Mouse (Mus musculus): Measurements from ENCODE around the gene Ankrd54. TPM values are rescaled to one million over a fixed set of nuclear protein-coding genes. Genes with fewer than 3 reads are reported as not detected.
A peak's percentile ranks its signal among the peaks of the same experiment; 100 is the strongest.

Ankrd54 gene
- polyA plus RNA-seq, 1 experiment, result 45.6 TPM

- H3K36me3 ChIP-seq (ENCODE audit: control insufficient read depth, insufficient read depth), result peaks cover 58% of the 10 kb centered on the region
- no peak overlapping the region for H3K4me3 ChIP-seq (ENCODE audit: insufficient read depth, poor library complexity, severe bottlenecking)
- H3ac ChIP-seq (ENCODE audit: control insufficient read depth, insufficient read length, low read depth), result no peak overlapping the region
- peaks cover 18% of the 10 kb centered on the region for H3K79me2 ChIP-seq (ENCODE audit: control insufficient read depth, insufficient read depth)
- H3K27me3 ChIP-seq (ENCODE audit: control insufficient read depth, insufficient read depth, insufficient read length), result no peaks in the 10 kb centered on the region
- TF ChIP-seq USF1 (IDR thresholded peaks at IDR 0.05; ENCODE audit: low read depth), result no peak
- TF ChIP-seq MYOG (IDR thresholded peaks at IDR 0.05; ENCODE audit: control insufficient read depth, extremely low read depth, insufficient read length), result no peak
- TF ChIP-seq FOSL1 (IDR thresholded peaks at IDR 0.05; ENCODE audit: insufficient read depth, low read length, poor library complexity, severe bottlenecking), result no peak
- TF ChIP-seq MYOD1 (IDR thresholded peaks at IDR 0.05; ENCODE audit: control insufficient read depth, insufficient read length, low read depth), result no peak
- TF ChIP-seq CEBPB (IDR thresholded peaks at IDR 0.05; ENCODE audit: low read depth), result no peak
- no peak for TF ChIP-seq MAX (IDR thresholded peaks at IDR 0.05)
- TF ChIP-seq CTCF (IDR thresholded peaks at IDR 0.05; ENCODE audit: control insufficient read depth, insufficient read depth, insufficient read length), result no peak
- no peaks in the 10 kb centered on the region for H3K79me3 ChIP-seq (ENCODE audit: low read depth)
These were observed 32.8 kb upstream of the Ankrd54 start for GRCm38 (mm10) chr15:79095483-79095882.

- peaks cover 80% of the 10 kb centered on the region for H3K36me3 ChIP-seq (ENCODE audit: control insufficient read depth, insufficient read depth)
These were observed 30.6 kb upstream of the Ankrd54 start for GRCm38 (mm10) chr15:79093083-79093839.

GRCm38 (mm10) chr15:79092284-79092683 lies 29.6 kb upstream of the Ankrd54 start:
- Histone ChIP-seq H3K79me2 (ENCODE audit: control insufficient read depth, insufficient read depth) (peaks cover 44% of the 10 kb centered on the region), H3K79me3 (ENCODE audit: low read depth) (peaks cover 11% of the 10 kb centered on the region), H3K4me3 (ENCODE audit: insufficient read depth, poor library complexity, severe bottlenecking) (no peak overlapping the region), H3K36me3 (ENCODE audit: control insufficient read depth, insufficient read depth) (peaks cover 89% of the 10 kb centered on the region), H3ac (ENCODE audit: control insufficient read depth, insufficient read length, low read depth) (no peak overlapping the region), H3K27me3 (ENCODE audit: control insufficient read depth, insufficient read depth, insufficient read length) (no peaks in the 10 kb centered on the region)
- TF ChIP-seq MYOD1 (IDR thresholded peaks at IDR 0.05; ENCODE audit: control insufficient read depth, insufficient read length, low read depth) (no peak), USF1 (IDR thresholded peaks at IDR 0.05; ENCODE audit: low read depth) (no peak), MAX (IDR thresholded peaks at IDR 0.05) (no peak), FOSL1 (IDR thresholded peaks at IDR 0.05; ENCODE audit: insufficient read depth, low read length, poor library complexity, severe bottlenecking) (no peak), CTCF (IDR thresholded peaks at IDR 0.05; ENCODE audit: control insufficient read depth, insufficient read depth, insufficient read length) (no peak), CEBPB (IDR thresholded peaks at IDR 0.05; ENCODE audit: low read depth) (no peak), MYOG (IDR thresholded peaks at IDR 0.05; ENCODE audit: control insufficient read depth, extremely low read depth, insufficient read length) (no peak)

More at GRCm38 (mm10) chr15:79093083-79093839, 30.6 kb upstream of the Ankrd54 start:
- H3K79me3 ChIP-seq (ENCODE audit: low read depth), result peaks cover 8% of the 10 kb centered on the region
- no peaks in the 10 kb centered on the region for H3K27me3 ChIP-seq (ENCODE audit: control insufficient read depth, insufficient read depth, insufficient read length)
- H3K4me3 ChIP-seq (ENCODE audit: insufficient read depth, poor library complexity, severe bottlenecking), result no peak overlapping the region
- TF ChIP-seq CTCF (IDR thresholded peaks at IDR 0.05; ENCODE audit: control insufficient read depth, insufficient read depth, insufficient read length) (peak; percentile 57), MAX (IDR thresholded peaks at IDR 0.05) (no peak)
- H3K79me2 ChIP-seq (ENCODE audit: control insufficient read depth, insufficient read depth), result peaks cover 39% of the 10 kb centered on the region
- no peak overlapping the region for H3ac ChIP-seq (ENCODE audit: control insufficient read depth, insufficient read length, low read depth)

- TF ChIP-seq USF1 (IDR thresholded peaks at IDR 0.05; ENCODE audit: low read depth) (no peak), FOSL1 (IDR thresholded peaks at IDR 0.05; ENCODE audit: insufficient read depth, low read length, poor library complexity, severe bottlenecking) (no peak), CTCF (IDR thresholded peaks at IDR 0.05; ENCODE audit: control insufficient read depth, insufficient read depth, insufficient read length) (no peak), CEBPB (IDR thresholded peaks at IDR 0.05; ENCODE audit: low read depth) (no peak), MAX (IDR thresholded peaks at IDR 0.05) (no peak), MYOG (IDR thresholded peaks at IDR 0.05; ENCODE audit: control insufficient read depth, extremely low read depth, insufficient read length) (no peak), MYOD1 (IDR thresholded peaks at IDR 0.05; ENCODE audit: control insufficient read depth, insufficient read length, low read depth) (no peak)
- H3K4me3 ChIP-seq (ENCODE audit: insufficient read depth, poor library complexity, severe bottlenecking), result no peak overlapping the region
- H3K79me2 ChIP-seq (ENCODE audit: control insufficient read depth, insufficient read depth), result peaks cover 67% of the 10 kb centered on the region
- H3K27me3 ChIP-seq (ENCODE audit: control insufficient read depth, insufficient read depth, insufficient read length), result no peaks in the 10 kb centered on the region
- H3K79me3 ChIP-seq (ENCODE audit: low read depth), result peaks cover 29% of the 10 kb centered on the region
- H3ac ChIP-seq (ENCODE audit: control insufficient read depth, insufficient read length, low read depth), result no peak overlapping the region
- peaks cover 84% of the 10 kb centered on the region for H3K36me3 ChIP-seq (ENCODE audit: control insufficient read depth, insufficient read depth)
These were observed 16.9 kb upstream of the Ankrd54 start for GRCm38 (mm10) chr15:79079567-79079966.

GRCm38 (mm10) chr15:79075658-79076365 lies 13.1 kb upstream of the Ankrd54 start:
- H3K79me3 ChIP-seq (ENCODE audit: low read depth), result peaks cover 29% of the 10 kb centered on the region
- peak overlapping the region; percentile 100 for H3K4me3 ChIP-seq (ENCODE audit: insufficient read depth, poor library complexity, severe bottlenecking)
- H3K27me3 ChIP-seq (ENCODE audit: control insufficient read depth, insufficient read depth, insufficient read length), result no peaks in the 10 kb centered on the region
- peak overlapping the region; percentile 93 for H3ac ChIP-seq (ENCODE audit: control insufficient read depth, insufficient read length, low read depth)
- peaks cover 55% of the 10 kb centered on the region for H3K79me2 ChIP-seq (ENCODE audit: control insufficient read depth, insufficient read depth)
- H3K36me3 ChIP-seq (ENCODE audit: control insufficient read depth, insufficient read depth), result peaks cover 49% of the 10 kb centered on the region
- TF ChIP-seq MAX (IDR thresholded peaks at IDR 0.05) (no peak), CTCF (IDR thresholded peaks at IDR 0.05; ENCODE audit: control insufficient read depth, insufficient read depth, insufficient read length) (no peak), CEBPB (IDR thresholded peaks at IDR 0.05; ENCODE audit: low read depth) (no peak), USF1 (IDR thresholded peaks at IDR 0.05; ENCODE audit: low read depth) (no peak), FOSL1 (IDR thresholded peaks at IDR 0.05; ENCODE audit: insufficient read depth, low read length, poor library complexity, severe bottlenecking) (no peak), MYOG (IDR thresholded peaks at IDR 0.05; ENCODE audit: control insufficient read depth, extremely low read depth, insufficient read length) (no peak), MYOD1 (IDR thresholded peaks at IDR 0.05; ENCODE audit: control insufficient read depth, insufficient read length, low read depth) (no peak)
